Mouse (Mus musculus) monocyte, adult 5-6 weeks (primary cell): ENCODE data around the gene Clgn. TPM values are rescaled to one million over a fixed set of nuclear protein-coding genes. Genes with fewer than 3 reads are reported as not detected.
"Not testable (repeated sequence)": the region's sequence is repeated elsewhere in the genome, so short reads cannot be mapped to it uniquely, and the experiment has no call there.

Experiments
- ATAC-seq: fragments of 153-309, 156-312 bp; replicated peaks from 2 replicates; pipeline ENCODE4 v1.8.0; 2017; ENCODE audit warnings: mild to moderate bottlenecking; ENCODE audit not compliant: low TSS enrichment, insufficient number of reproducible peaks, severe bottlenecking, poor library complexity, low FRiP score
- total RNA-seq: library from RNA; stranded (forward); fragments of 200-1000, 200-491, 200-594 nt; gene quantifications from 3 replicates; pipeline ENCODE4 v1.2.3, GENCODE M21; 2017

Clgn gene
- total RNA-seq, 1 experiment from 2014 or later = not detected

DNA sequence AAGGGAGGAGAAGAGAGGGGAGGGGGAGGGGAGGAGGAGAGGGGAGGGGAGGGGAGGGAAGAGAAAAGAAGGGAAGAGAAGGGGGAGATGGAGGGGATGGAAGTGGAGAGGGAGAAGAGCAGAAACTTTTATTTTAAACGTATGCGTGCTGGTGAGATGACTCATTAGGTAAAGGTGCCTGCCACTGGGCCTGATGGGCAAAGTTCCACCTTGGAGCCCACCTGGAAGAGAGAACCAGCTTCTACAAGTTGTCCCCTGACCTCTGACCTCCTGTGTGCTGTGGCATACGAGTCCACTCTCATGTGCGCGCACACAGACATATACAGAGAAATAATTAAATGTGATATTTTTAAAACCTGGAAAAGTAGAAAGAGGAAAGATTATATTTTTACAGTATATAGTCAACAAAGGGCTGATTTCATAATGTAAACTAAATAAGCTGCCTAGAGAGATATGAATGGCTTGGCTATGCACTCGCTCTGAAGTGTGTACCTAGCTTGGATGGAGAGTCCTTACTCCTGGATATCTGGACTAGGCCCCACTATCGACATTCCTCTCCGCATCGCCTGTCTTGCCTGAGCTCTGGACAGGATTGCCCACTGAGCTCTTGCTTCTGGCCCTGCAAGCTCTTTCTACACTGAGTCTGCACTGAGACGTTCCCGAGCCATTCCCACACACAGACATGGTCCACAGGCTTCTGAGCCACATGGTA is 29.3 kb downstream of the Clgn start:
- no peak for ATAC-seq

- no peak for ATAC-seq
Measured at GRCm38 (mm10) chr8:83421354-83421753, 31.7 kb downstream of the Clgn start.

- no peak for ATAC-seq
Measured at GRCm38 (mm10) chr8:83423032-83423825, 33.6 kb downstream of the Clgn start.

DNA sequence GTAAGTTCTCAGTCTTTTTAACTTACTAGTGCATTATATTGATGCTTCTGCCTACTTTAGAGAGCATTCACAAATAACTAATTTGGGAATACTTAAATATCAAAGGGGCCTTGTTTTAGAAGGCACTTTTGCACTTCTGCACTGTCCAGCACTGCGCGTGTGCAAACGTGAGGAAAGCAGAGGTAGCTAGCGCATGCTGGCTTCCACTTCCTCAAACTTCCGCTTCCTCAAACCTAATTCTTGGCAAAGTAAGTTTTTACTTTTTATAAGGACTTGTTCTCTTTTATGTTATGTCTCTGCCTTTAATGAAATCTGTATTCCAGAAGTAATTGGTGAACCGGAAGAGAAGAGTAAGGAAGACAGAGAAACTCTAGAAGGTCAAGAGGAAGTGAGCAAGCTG is 35.5 kb downstream of the Clgn start:
- ATAC-seq = no peak; the same call in 1 of the 2 replicates

DNA sequence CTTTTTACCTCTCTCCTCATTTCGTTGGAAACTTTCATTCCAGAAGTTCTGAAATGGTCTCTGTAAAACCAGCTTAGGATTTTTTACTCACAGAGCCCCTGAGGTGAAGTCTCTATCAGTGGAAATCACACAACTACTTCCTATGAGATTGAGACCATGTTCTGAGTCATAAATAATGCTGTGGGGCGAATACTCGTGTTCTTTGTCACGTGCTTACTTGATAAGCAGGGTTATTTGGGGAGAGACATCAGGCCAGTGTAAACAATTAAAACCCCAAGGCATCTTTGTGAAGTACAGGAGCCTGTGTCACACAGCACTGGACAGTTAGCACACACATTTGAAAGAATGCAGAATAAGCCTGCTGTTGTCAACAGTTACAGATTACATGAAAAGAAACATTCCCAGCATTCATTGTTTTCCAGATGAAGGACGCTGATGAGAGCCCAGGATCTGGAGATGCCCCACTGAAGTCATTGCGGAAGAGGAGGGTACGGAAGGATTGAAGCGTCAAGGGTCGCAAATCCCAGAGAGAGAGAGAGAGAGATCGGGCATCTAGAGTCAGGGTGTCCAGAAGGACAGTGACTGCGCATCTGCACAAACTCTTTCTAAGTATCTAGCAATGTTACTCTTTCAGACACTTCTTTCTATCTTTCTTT is 36.6 kb downstream of the Clgn start:
- no peak for ATAC-seq

DNA sequence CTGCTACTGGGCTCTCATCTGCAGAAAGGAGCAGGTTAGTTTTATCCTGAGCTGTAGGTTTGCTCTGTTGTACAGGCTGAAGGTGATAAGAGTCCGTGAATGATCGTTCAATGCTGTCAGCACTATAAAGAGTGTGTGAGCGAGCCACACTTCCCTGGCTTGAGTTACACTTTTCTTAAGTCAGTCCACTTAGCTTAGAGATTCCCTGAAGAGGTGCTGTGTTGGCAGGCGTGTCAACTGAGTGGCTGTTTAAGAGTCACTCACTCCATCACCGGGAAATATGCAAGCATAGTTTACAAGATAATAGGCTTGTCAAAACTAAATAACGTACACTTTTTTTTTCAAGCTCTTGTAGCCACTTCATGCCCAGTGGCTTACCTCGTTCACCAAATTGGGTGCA is 37.3 kb downstream of the Clgn start:
- ATAC-seq = no peak

DNA sequence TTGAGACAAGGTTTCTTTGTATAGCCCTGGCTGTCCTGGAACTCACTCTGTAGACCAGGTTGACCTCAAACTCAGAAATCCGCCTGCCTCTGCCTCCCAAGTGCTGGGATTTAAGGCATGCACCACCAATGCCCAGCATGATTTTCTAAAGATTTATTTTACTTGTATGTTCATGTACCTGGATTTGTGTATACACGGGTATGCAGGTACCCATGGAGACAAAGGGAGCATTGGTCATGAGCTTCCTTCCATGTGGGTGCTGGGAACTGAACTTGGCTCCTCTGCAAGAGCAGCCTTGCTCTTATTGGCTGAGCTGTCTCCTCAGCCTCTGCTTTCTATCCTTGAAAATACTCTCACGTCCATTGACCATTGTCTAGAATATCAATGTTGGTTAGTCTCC is 39.0 kb downstream of the Clgn start:
- ATAC-seq = not testable (repeated sequence)

DNA sequence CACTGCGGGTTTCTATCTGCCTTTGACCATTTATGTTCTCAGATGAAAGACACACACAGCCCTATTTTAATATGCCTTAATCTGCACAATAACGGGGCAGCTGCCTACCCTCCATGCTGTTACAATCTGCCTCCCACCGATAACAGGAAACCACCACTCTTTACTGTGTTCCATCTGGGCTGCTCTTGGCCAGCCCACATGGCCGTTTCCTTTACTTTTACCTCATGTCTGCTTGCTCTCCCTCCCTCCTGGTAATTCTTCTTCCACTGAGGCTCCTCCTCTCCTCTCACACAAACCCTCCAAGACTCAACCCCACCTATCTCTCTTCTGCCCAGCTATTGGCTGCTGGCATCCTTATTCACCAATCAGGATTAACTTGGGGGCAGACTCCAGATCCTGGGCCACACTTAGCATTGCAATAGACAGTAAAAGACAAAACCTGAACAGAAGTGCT is 39.4 kb downstream of the Clgn start:
- no peak for ATAC-seq

GRCm38 (mm10) chr8:83437077-83437476 is 47.4 kb downstream of the Clgn start:
- ATAC-seq = no peak

DNA sequence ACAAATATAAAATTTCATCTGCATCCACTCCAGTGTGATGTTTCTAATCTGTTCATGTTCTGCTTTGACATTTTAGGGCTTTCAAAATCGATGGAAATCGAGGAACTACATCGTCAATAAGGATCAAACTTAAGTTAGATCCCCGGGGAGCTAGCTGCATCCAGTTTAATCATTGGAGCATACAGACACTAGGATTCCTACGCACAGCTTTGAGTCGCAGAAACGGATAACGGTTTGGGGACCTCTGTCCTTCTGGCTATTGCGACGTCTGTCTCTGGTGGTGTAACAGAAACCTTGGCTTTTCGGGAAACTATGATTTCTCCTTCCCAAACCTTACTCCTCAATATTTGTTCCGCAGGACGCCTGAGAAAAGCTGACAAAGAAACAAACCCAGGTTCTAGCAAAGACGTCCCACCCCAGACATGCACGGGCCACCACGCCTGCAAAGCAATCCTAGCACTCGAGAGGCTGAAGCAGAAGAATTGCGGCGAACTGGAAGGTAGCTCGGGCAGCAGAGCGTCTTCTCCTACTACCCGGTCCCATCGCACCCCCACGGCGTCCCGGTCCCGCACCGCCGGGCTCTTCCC is 52.1 kb downstream of the Clgn start:
- no peak for ATAC-seq

GRCm38 (mm10) chr8:83442243-83443051 is 52.8 kb downstream of the Clgn start:
- ATAC-seq = peak; percentile 100

- no peak for ATAC-seq
Measured at GRCm38 (mm10) chr8:83443052-83443400, 53.4 kb downstream of the Clgn start.

GRCm38 (mm10) chr8:83449960-83450359 is 60.3 kb downstream of the Clgn start:
- no peak for ATAC-seq

DNA sequence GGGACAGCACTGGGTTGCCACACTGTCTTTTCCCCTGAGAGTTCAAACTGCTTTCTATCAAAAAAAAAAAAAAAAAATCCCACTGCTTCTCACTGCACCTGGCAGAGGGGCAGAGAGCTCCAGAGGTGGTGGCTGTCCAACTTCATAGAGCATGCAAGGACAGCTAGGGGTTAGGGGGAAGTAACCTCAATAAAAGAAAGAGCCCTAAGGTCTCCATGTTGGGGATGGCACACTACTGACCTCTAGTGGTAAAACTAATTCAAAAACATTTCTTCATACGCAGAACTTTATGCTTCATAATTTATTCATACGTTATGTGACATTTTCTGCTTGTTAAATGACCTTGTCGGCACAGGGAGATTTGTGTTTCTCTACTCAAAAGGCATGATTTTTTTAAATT is 61.4 kb downstream of the Clgn start:
- peak; percentile 86 for ATAC-seq

DNA sequence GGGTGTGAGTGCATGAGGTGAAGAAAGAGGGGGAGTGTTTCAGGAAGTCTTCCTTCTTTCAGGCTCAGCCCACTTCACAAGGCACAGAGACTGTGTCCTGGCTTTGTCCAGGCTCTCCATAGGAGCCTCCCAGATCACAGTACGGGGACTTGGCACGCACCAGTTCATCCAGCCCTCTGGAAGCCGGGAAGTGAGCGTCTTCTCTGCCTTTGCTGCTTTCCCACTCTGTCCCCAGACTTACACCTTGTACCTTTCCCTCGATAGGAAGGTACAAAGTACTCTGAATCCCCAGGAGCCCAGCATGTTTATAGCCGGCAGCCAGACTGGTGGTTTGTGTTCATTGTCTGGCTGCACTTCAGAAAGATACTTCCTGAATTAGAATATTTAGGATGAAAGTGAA is 67.5 kb downstream of the Clgn start:
- no peak for ATAC-seq

- no peak for ATAC-seq
Measured at GRCm38 (mm10) chr8:83458222-83458621, 68.6 kb downstream of the Clgn start, which contains the start of gene Scoc. Gene Scoc (minus strand): TSS chr8:83458391.

DNA sequence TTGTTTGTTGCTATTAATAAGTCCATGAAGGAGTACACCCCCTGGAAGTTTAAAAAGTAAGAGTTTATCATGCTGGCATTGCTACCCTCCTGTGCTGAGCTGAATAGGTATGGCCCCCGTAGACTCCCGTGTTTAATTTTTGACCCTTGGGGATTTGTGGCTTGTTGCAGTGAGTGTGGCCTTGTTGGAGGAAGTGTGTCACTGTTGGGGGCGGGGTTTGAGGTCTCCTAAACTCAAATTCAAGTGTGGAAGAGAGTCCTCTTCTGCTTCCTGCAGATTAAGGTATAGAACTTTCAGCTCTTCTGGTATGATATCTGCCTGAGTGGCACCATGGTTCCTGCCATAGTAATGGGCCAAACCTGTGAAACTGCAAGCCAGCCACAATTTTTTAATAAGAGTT is 69.9 kb downstream of the Clgn start:
- ATAC-seq = no peak
